Mouse (Mus musculus): ENCODE measurements at regions not wholly inside any gene's neighbourhood (a gene's known extent, or its start where the extent isn't known, plus 50 kb on each side); places are given as distances from the start of the nearest gene placed in this dataset.

GRCm38 (mm10) chr11:111239784-111240183 is 173.8 kb downstream of the Kcnj2 start:
- no peak for TF ChIP-seq CTCF (IDR thresholded peaks at IDR 0.05; ENCODE audit: low read depth)
- TF ChIP-seq EP300 (optimal IDR thresholded peaks at IDR 0.05): no peak
- Histone ChIP-seq H3K9ac (ENCODE audit: low read length) (no peak overlapping the region), H3K4me1 (replicated peaks; ENCODE audit: control insufficient read depth, insufficient read depth) (no peaks in the 10 kb centered on the region), H3K36me3 (ENCODE audit: control insufficient read depth, insufficient read depth, low read length) (no peaks in the 10 kb centered on the region), H3K27ac (replicated peaks) (no peak overlapping the region), H3K9me3 (ENCODE audit: control insufficient read depth, low read length) (no peaks in the 10 kb centered on the region), H3K4me2 (replicated peaks; ENCODE audit: low read depth) (no peak overlapping the region), H3K27me3 (ENCODE audit: control insufficient read depth, insufficient read depth, low read length) (no peaks in the 10 kb centered on the region), H3K4me3 (ENCODE audit: low read depth, low read length) (no peak overlapping the region)
- no peak for ATAC-seq (ENCODE audit: low FRiP score, low TSS enrichment)
- WGBS: 72% methylated on average over 3 of the region's 3 CpGs
- DNase-seq (ENCODE audit: low spot score): no peak

- Histone ChIP-seq H3K27ac (replicated peaks) (no peak overlapping the region), H3K36me3 (ENCODE audit: control insufficient read depth, insufficient read depth, low read length) (no peaks in the 10 kb centered on the region), H3K27me3 (ENCODE audit: control insufficient read depth, insufficient read depth, low read length) (no peaks in the 10 kb centered on the region), H3K4me1 (replicated peaks; ENCODE audit: control insufficient read depth, insufficient read depth) (no peaks in the 10 kb centered on the region), H3K9ac (ENCODE audit: low read length) (no peak overlapping the region), H3K9me3 (ENCODE audit: control insufficient read depth, low read length) (no peaks in the 10 kb centered on the region), H3K4me2 (replicated peaks; ENCODE audit: low read depth) (no peak overlapping the region), H3K4me3 (ENCODE audit: low read depth, low read length) (no peak overlapping the region)
- WGBS: 61% methylated on average over 4 of the region's 4 CpGs
- TF ChIP-seq EP300 (optimal IDR thresholded peaks at IDR 0.05): no peak
- TF ChIP-seq CTCF (IDR thresholded peaks at IDR 0.05; ENCODE audit: low read depth): no peak
- DNase-seq (ENCODE audit: low spot score): no peak
- ATAC-seq (ENCODE audit: low FRiP score, low TSS enrichment): no peak
These were observed 186.3 kb downstream of the Kcnj2 start for GRCm38 (mm10) chr11:111252226-111252625.

GRCm38 (mm10) chr11:111256596-111256995 is 190.6 kb downstream of the Kcnj2 start:
- no peak overlapping the region for H3K9ac ChIP-seq (ENCODE audit: low read length)
- no peaks in the 10 kb centered on the region for H3K36me3 ChIP-seq (ENCODE audit: control insufficient read depth, insufficient read depth, low read length)
- DNase-seq (ENCODE audit: low spot score) (no peak), ATAC-seq (ENCODE audit: low FRiP score, low TSS enrichment) (no peak)
- 82% methylated on average over 3 of the region's 3 CpGs for WGBS
- H3K4me3 ChIP-seq (ENCODE audit: low read depth, low read length): no peak overlapping the region
- no peaks in the 10 kb centered on the region for H3K27me3 ChIP-seq (ENCODE audit: control insufficient read depth, insufficient read depth, low read length)
- H3K27ac ChIP-seq (replicated peaks): no peak overlapping the region
- no peaks in the 10 kb centered on the region for H3K9me3 ChIP-seq (ENCODE audit: control insufficient read depth, low read length)
- TF ChIP-seq CTCF (IDR thresholded peaks at IDR 0.05; ENCODE audit: low read depth): no peak
- TF ChIP-seq EP300 (optimal IDR thresholded peaks at IDR 0.05): no peak
- no peaks in the 10 kb centered on the region for H3K4me1 ChIP-seq (replicated peaks; ENCODE audit: control insufficient read depth, insufficient read depth)
- no peak overlapping the region for H3K4me2 ChIP-seq (replicated peaks; ENCODE audit: low read depth)

- TF ChIP-seq CTCF (IDR thresholded peaks at IDR 0.05; ENCODE audit: low read depth) (no peak), EP300 (optimal IDR thresholded peaks at IDR 0.05) (no peak)
These were observed 194.9 kb downstream of the Kcnj2 start for GRCm38 (mm10) chr11:111260691-111261383.

GRCm38 (mm10) chr11:111273651-111274050 is 207.7 kb downstream of the Kcnj2 start:
- Histone ChIP-seq H3K4me2 (replicated peaks; ENCODE audit: low read depth) (no peak overlapping the region), H3K9ac (ENCODE audit: low read length) (no peak overlapping the region), H3K9me3 (ENCODE audit: control insufficient read depth, low read length) (no peaks in the 10 kb centered on the region), H3K36me3 (ENCODE audit: control insufficient read depth, insufficient read depth, low read length) (no peaks in the 10 kb centered on the region), H3K4me1 (replicated peaks; ENCODE audit: control insufficient read depth, insufficient read depth) (no peaks in the 10 kb centered on the region), H3K27me3 (ENCODE audit: control insufficient read depth, insufficient read depth, low read length) (no peaks in the 10 kb centered on the region), H3K27ac (replicated peaks) (no peak overlapping the region), H3K4me3 (ENCODE audit: low read depth, low read length) (no peak overlapping the region)
- TF ChIP-seq CTCF (IDR thresholded peaks at IDR 0.05; ENCODE audit: low read depth) (no peak), EP300 (optimal IDR thresholded peaks at IDR 0.05) (no peak)
- ATAC-seq (ENCODE audit: low FRiP score, low TSS enrichment) (no peak), DNase-seq (ENCODE audit: low spot score) (no peak)

More at GRCm38 (mm10) chr11:111260691-111261383, 194.9 kb downstream of the Kcnj2 start:
- H3K4me2 ChIP-seq (replicated peaks; ENCODE audit: low read depth): no peak overlapping the region
- no peaks in the 10 kb centered on the region for H3K36me3 ChIP-seq (ENCODE audit: control insufficient read depth, insufficient read depth, low read length)
- DNase-seq (ENCODE audit: low spot score) (no peak), ATAC-seq (ENCODE audit: low FRiP score, low TSS enrichment) (no peak)
- no peaks in the 10 kb centered on the region for H3K27me3 ChIP-seq (ENCODE audit: control insufficient read depth, insufficient read depth, low read length)
- H3K9me3 ChIP-seq (ENCODE audit: control insufficient read depth, low read length): no peaks in the 10 kb centered on the region
- 68% methylated on average over 11 of the region's 11 CpGs for WGBS
- no peak overlapping the region for H3K27ac ChIP-seq (replicated peaks)
- no peaks in the 10 kb centered on the region for H3K4me1 ChIP-seq (replicated peaks; ENCODE audit: control insufficient read depth, insufficient read depth)
- H3K4me3 ChIP-seq (ENCODE audit: low read depth, low read length): no peak overlapping the region
- H3K9ac ChIP-seq (ENCODE audit: low read length): no peak overlapping the region

GRCm38 (mm10) chr11:111280769-111281168 is 214.8 kb downstream of the Kcnj2 start:
- 32% methylated on average over 2 of the region's 2 CpGs for WGBS
- H3K4me2 ChIP-seq (replicated peaks; ENCODE audit: low read depth): no peak overlapping the region
- TF ChIP-seq EP300 (optimal IDR thresholded peaks at IDR 0.05) (no peak), CTCF (IDR thresholded peaks at IDR 0.05; ENCODE audit: low read depth) (no peak)
- H3K36me3 ChIP-seq (ENCODE audit: control insufficient read depth, insufficient read depth, low read length): no peaks in the 10 kb centered on the region
- no peak overlapping the region for H3K4me3 ChIP-seq (ENCODE audit: low read depth, low read length)
- ATAC-seq (ENCODE audit: low FRiP score, low TSS enrichment) (no peak), DNase-seq (ENCODE audit: low spot score) (no peak)
- H3K27me3 ChIP-seq (ENCODE audit: control insufficient read depth, insufficient read depth, low read length): no peaks in the 10 kb centered on the region
- no peak overlapping the region for H3K9ac ChIP-seq (ENCODE audit: low read length)
- H3K9me3 ChIP-seq (ENCODE audit: control insufficient read depth, low read length): no peaks in the 10 kb centered on the region
- no peaks in the 10 kb centered on the region for H3K4me1 ChIP-seq (replicated peaks; ENCODE audit: control insufficient read depth, insufficient read depth)
- no peak overlapping the region for H3K27ac ChIP-seq (replicated peaks)
